24 mouse cellular contexts compared by ENCODE assay signal in genomic region chr8:47783944-47784343, GRCm38 (mm10). TPM values are rescaled to one million over a fixed set of nuclear protein-coding genes. Genes with fewer than 3 reads are reported as not detected.
A peak's percentile ranks its signal among the peaks of the same experiment; 100 is the strongest.
DNase-seq lines count a peak whose midpoint lies in the region; ATAC-seq lines count a peak whose summit lies in the region.
"Had no signal": no experiment of that assay in that cellular context is flagged by ENCODE, and none has a peak within 500 bp of the region (broad histone marks: within the 10 kb centered on the region; RNA-seq: fewer than 3 reads in every experiment).

No protein-coding gene starts in this region.

- 78% methylated on average over 6 of the region's 6 CpGs for WGBS in liver, embryonic 12.5 days (ENCODE audit: insufficient replicate concordance)
- WGBS in kidney, embryonic 15.5 days = 92% methylated on average over 6 of the region's 6 CpGs

- no peak overlapping the region for H3K4me3 ChIP-seq in liver, embryonic 12.5 days
- no peak overlapping the region for H3K4me3 ChIP-seq in kidney, embryonic 15.5 days (replicated peaks)
- H3K4me3 ChIP-seq: heart, embryonic 10.5 days; hindbrain, embryonic 10.5 days; liver, embryonic 13.5 days; midbrain, embryonic 10.5 days had no signal

- no peaks in the 10 kb centered on the region for H3K36me3 ChIP-seq in liver, embryonic 12.5 days
- H3K36me3 ChIP-seq in kidney, embryonic 15.5 days = no peaks in the 10 kb centered on the region
- H3K36me3 ChIP-seq: heart, embryonic 10.5 days; hindbrain, embryonic 10.5 days; liver, embryonic 13.5 days; midbrain, embryonic 10.5 days had no signal

- no peak for ATAC-seq in liver, embryonic 12.5 days
- no peak for ATAC-seq in kidney, embryonic 15.5 days (replicated peaks; ENCODE audit: low FRiP score)
- ATAC-seq: lung, postnatal 0 days; Patski had no signal

- intact Hi-C loops in left cerebral cortex, postnatal 4 days (cut with DNase I) = no loop called here
- intact Hi-C loops in left cerebral cortex, postnatal 14 days (cut with DNase I) = no loop called here

- DNase-seq in gastrocnemius, adult 18-20 months (ENCODE audit: low spot score) = peak; percentile 24
- no peak for DNase-seq in gastrocnemius, postnatal 10 days
- DNase-seq in left cerebral cortex, adult 11 months (ENCODE audit: low spot score) = peak; percentile 45
- DNase-seq in left cerebral cortex, postnatal 4 days = no peak
- peak; percentile 20 for DNase-seq in brain, embryonic 18.5 days (ENCODE audit: low read depth, low spot score)
- DNase-seq in left cerebral cortex, postnatal 14 days (ENCODE audit: low spot score in 2 of 2) = peak; percentile 56 to 85
- DNase-seq: cerebellum, adult 11 months; cerebellum, postnatal 25 days; layer of hippocampus, postnatal 36 days; liver, embryonic 13.5 days; retina, postnatal 1 day had no signal

- no peaks in the 10 kb centered on the region for H3K9me3 ChIP-seq in liver, embryonic 12.5 days (replicated peaks)
- H3K9me3 ChIP-seq in kidney, embryonic 15.5 days (replicated peaks) = no peaks in the 10 kb centered on the region
- H3K9me3 ChIP-seq: heart, embryonic 10.5 days; hindbrain, embryonic 10.5 days; liver, embryonic 13.5 days had no signal

- no peak overlapping the region for H3K4me2 ChIP-seq in liver, embryonic 12.5 days
- H3K4me2 ChIP-seq in kidney, embryonic 15.5 days = no peak overlapping the region
- H3K4me2 ChIP-seq: liver, embryonic 13.5 days had no signal

- H3K27me3 ChIP-seq in liver, embryonic 12.5 days (replicated peaks) = no peaks in the 10 kb centered on the region
- no peaks in the 10 kb centered on the region for H3K27me3 ChIP-seq in kidney, embryonic 15.5 days
- H3K27me3 ChIP-seq: liver, embryonic 13.5 days had no signal

- no peaks in the 10 kb centered on the region for H3K4me1 ChIP-seq in liver, embryonic 12.5 days
- H3K4me1 ChIP-seq in kidney, embryonic 15.5 days = no peaks in the 10 kb centered on the region
- H3K4me1 ChIP-seq: liver, embryonic 13.5 days had no signal

- H3K9ac ChIP-seq in liver, embryonic 12.5 days = no peak overlapping the region
- no peak overlapping the region for H3K9ac ChIP-seq in kidney, embryonic 15.5 days
- H3K9ac ChIP-seq: liver, embryonic 13.5 days had no signal

- H3K27ac ChIP-seq in liver, embryonic 12.5 days = no peak overlapping the region
- no peak overlapping the region for H3K27ac ChIP-seq in kidney, embryonic 15.5 days
- H3K27ac ChIP-seq: heart, embryonic 10.5 days; hindbrain, embryonic 10.5 days; kidney, postnatal 0 days; liver, embryonic 13.5 days; midbrain, embryonic 10.5 days had no signal

RNA-seq across cellular contexts. Expression of gene Cldn24, which starts 38.0 kb away (rescaled TPM):
- not detected for total RNA-seq in gastrocnemius, adult 18-20 months (2021)
- not detected for total RNA-seq in gastrocnemius, postnatal 10 days (2021)
- total RNA-seq in left cerebral cortex, postnatal 4 days (2021) = not detected
- total RNA-seq in left cerebral cortex, postnatal 14 days (2021) = not detected
- not detected in 2 replicates for polyA plus RNA-seq in liver, embryonic 12.5 days (2016; fragmentation: Nextera tagmentation; extraction: Ambion mirVana)
- polyA plus RNA-seq in kidney, embryonic 15.5 days (2015; fragmentation: Nextera tagmentation; extraction: Ambion mirVana) = not detected in 2 replicates
- total RNA-seq: adrenal gland, postnatal 4 days; layer of hippocampus, postnatal 36 days; neutrophil, adult 5-6 weeks had no signal
- polyA plus RNA-seq: embryonic facial prominence, embryonic 11.5 days; heart, embryonic 10.5 days; hindbrain, embryonic 10.5 days; intestine, embryonic 14.5 days; kidney, postnatal 0 days; liver, embryonic 13.5 days; lung, postnatal 0 days; midbrain, embryonic 10.5 days; thymus, postnatal 0 days had no signal

RNA-seq across cellular contexts. Expression of gene Cldn22, which starts 40.3 kb away (rescaled TPM):
- total RNA-seq in gastrocnemius, adult 18-20 months (2021) = under 1 TPM; 0.69 to 0.84 TPM
- under 1 TPM in 1 of 2 experiments, not detected in 1; 0.23 TPM for total RNA-seq in gastrocnemius, postnatal 10 days (2021)
- not detected for total RNA-seq in left cerebral cortex, postnatal 4 days (2021)
- 1 to 10 TPM in 1 of 2 experiments, not detected in 1; 1.0 TPM for total RNA-seq in left cerebral cortex, postnatal 14 days (2021)
- not detected in 2 replicates for polyA plus RNA-seq in liver, embryonic 12.5 days (2016; fragmentation: Nextera tagmentation; extraction: Ambion mirVana)
- polyA plus RNA-seq in kidney, embryonic 15.5 days (2015; fragmentation: Nextera tagmentation; extraction: Ambion mirVana) = not detected in 2 replicates
- total RNA-seq: adrenal gland, postnatal 4 days; neutrophil, adult 5-6 weeks had no signal
- polyA plus RNA-seq: embryonic facial prominence, embryonic 11.5 days; heart, embryonic 10.5 days; hindbrain, embryonic 10.5 days; intestine, embryonic 14.5 days; kidney, postnatal 0 days; liver, embryonic 13.5 days; lung, postnatal 0 days; midbrain, embryonic 10.5 days; Patski; thymus, postnatal 0 days had no signal

Comparison
In these comparisons a context has a peak if more than half of its experiments do, and no peak if none do; other contexts are left out.
1. DNase-seq: peak in gastrocnemius, adult 18-20 months (single experiment), left cerebral cortex, adult 11 months (single experiment), brain, embryonic 18.5 days (single experiment) and left cerebral cortex, postnatal 14 days (2 of 2); none in gastrocnemius, postnatal 10 days (single experiment) and left cerebral cortex, postnatal 4 days (single experiment).